Mouse (Mus musculus) mature B cell (primary cell): Measurements from ENCODE around the gene Tnrc18.

ENCODE experiments used
- in situ Hi-C: fragments of 300-500 bp; cut with MboI; formaldehyde crosslinking; loops from 2 replicates; pipeline ENCODE4 v1.14.3; 2019

Gene Tnrc18

GRCm38 (mm10) chr5:142771964-142772363 is 45.5 kb downstream of the Tnrc18 start:
- in situ Hi-C loops = no loop called here

GRCm38 (mm10) chr5:142771034-142771433 is 46.4 kb downstream of the Tnrc18 start:
- in situ Hi-C loops = no loop called here

- in situ Hi-C loops = loop anchor here (10.0 kb wide), 1 partner anchor 105 kb away; no protein-coding TSS in a partner anchor
These were observed 47.8 kb downstream of the Tnrc18 start for GRCm38 (mm10) chr5:142769641-142770040.

GRCm38 (mm10) chr5:142768352-142769267 is 48.9 kb downstream of the Tnrc18 start:
- in situ Hi-C loops = loop anchor here (10.0 kb wide), 1 partner anchor 106 kb away; no protein-coding TSS in a partner anchor

GRCm38 (mm10) chr5:142767937-142768336 is 49.5 kb downstream of the Tnrc18 start:
- in situ Hi-C loops = loop anchor here (10.0 kb wide), 1 partner anchor 107 kb away; no protein-coding TSS in a partner anchor

- in situ Hi-C loops = loop anchor here (10.0 kb wide), 1 partner anchor 108 kb away; no protein-coding TSS in a partner anchor
These were observed 50.8 kb downstream of the Tnrc18 start for GRCm38 (mm10) chr5:142766708-142767107.

GRCm38 (mm10) chr5:142764889-142765288 is 52.6 kb downstream of the Tnrc18 start:
- in situ Hi-C loops = loop anchor here (10.0 kb wide), 1 partner anchor 110 kb away; no protein-coding TSS in a partner anchor

- in situ Hi-C loops = loop anchor here (10.0 kb wide), 1 partner anchor 110 kb away; no protein-coding TSS in a partner anchor
These were observed 53.2 kb downstream of the Tnrc18 start for GRCm38 (mm10) chr5:142764306-142764705.

- in situ Hi-C loops = loop anchor here (10.0 kb wide), 1 partner anchor 113 kb away; no protein-coding TSS in a partner anchor
These were observed 55.2 kb downstream of the Tnrc18 start for GRCm38 (mm10) chr5:142762082-142762807.

GRCm38 (mm10) chr5:142761326-142761983 is 56.0 kb downstream of the Tnrc18 start:
- in situ Hi-C loops = loop anchor here (10.0 kb wide), 1 partner anchor 113 kb away; no protein-coding TSS in a partner anchor

GRCm38 (mm10) chr5:142759786-142760185 is 57.7 kb downstream of the Tnrc18 start:
- in situ Hi-C loops = loop anchor here (10.0 kb wide), 1 partner anchor 115 kb away; no protein-coding TSS in a partner anchor

- in situ Hi-C loops = no loop called here
These were observed 65.2 kb downstream of the Tnrc18 start for GRCm38 (mm10) chr5:142752241-142752640.

GRCm38 (mm10) chr5:142750173-142750572 is 67.3 kb downstream of the Tnrc18 start:
- in situ Hi-C loops = no loop called here

GRCm38 (mm10) chr5:142747026-142747629 is 70.3 kb downstream of the Tnrc18 start:
- in situ Hi-C loops = no loop called here

- in situ Hi-C loops = no loop called here
These were observed 77.5 kb downstream of the Tnrc18 start for GRCm38 (mm10) chr5:142739941-142740340.

- in situ Hi-C loops = no loop called here
These were observed 85.5 kb downstream of the Tnrc18 start for GRCm38 (mm10) chr5:142731916-142732315.

- in situ Hi-C loops = no loop called here
These were observed 87.2 kb downstream of the Tnrc18 start for GRCm38 (mm10) chr5:142730295-142730694.

- in situ Hi-C loops = no loop called here
These were observed 89.2 kb downstream of the Tnrc18 start for GRCm38 (mm10) chr5:142728301-142728700.

GRCm38 (mm10) chr5:142726748-142727147 is 90.7 kb downstream of the Tnrc18 start:
- in situ Hi-C loops = no loop called here

- in situ Hi-C loops = no loop called here
These were observed 93.2 kb downstream of the Tnrc18 start for GRCm38 (mm10) chr5:142724265-142724664.

- in situ Hi-C loops = no loop called here
These were observed 93.8 kb downstream of the Tnrc18 start for GRCm38 (mm10) chr5:142723520-142724133.
